Mouse (Mus musculus) yolk sac, embryonic 10.5 days (tissue): ENCODE data around the gene Smyd3.
A peak's percentile ranks its signal among the peaks of the same experiment; 100 is the strongest.

ENCODE experiments used
- DNase-seq: peaks from one replicate; pipeline ENCODE4 v3.0.0-alpha.2; 2017; ENCODE audit warnings: low spot score

The Smyd3 gene

GRCm38 (mm10) chr1:179458987-179459368 lies 58.9 kb downstream of the Smyd3 start:
- DNase-seq, result no peak

DNA sequence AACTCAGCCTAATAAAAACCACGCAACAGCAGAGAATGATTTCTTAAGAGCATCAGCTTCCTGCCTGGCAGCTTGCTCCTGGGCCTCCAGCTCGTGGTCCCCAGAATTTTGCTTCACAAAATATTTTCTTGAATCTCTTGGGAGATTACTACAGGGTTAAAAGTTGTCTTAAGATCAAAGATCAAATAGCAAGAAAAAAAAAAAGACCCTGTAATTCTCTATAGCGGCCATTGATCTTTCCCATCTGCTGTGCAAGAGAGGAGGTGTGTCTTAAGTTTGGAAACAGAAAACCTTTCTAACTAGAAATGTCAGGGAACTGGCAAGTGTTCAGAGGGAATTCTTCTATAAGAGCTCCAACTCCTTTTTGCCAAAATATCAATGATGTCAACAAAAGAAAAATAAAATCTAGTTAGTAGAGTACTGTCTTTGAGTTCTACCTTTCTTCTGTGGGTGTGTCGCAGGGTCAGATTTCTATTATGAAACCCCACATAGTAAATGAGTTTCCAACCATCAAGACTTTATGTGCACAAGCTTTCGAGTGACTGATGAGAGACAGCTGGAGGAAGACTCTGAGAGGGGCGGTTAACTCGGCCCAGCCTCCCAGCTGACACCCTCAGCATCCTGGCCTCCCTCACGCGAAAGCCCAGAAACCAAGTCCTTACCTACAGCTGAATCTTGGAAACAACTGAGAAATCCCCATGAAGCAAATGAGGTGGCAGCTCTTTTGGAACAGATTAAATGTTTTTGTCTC lies 59.4 kb downstream of the Smyd3 start:
- DNase-seq, result no peak

GRCm38 (mm10) chr1:179454600-179454999 lies 63.2 kb downstream of the Smyd3 start:
- DNase-seq, result peak; percentile 46

- no peak for DNase-seq
Observed at GRCm38 (mm10) chr1:179451211-179451610, 66.6 kb downstream of the Smyd3 start.

DNA sequence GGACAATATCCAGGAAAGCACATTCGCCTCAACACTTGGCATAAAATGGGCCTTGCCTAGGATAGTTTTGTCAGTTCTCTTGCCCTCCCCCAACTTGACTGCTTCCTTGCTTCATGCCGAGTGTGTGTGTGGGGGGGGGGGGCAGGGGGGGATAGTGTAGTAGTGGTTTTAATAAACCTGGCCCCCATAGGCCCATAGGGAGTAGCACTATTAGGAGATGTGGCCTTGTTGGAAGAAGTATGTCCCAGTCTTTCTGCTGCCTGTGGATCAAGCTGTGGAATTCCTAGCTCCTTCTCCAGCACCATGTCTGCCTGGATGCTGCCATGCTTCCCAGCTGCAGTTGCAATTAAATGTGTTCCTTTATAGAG lies 71.0 kb downstream of the Smyd3 start:
- no peak for DNase-seq

GRCm38 (mm10) chr1:179446127-179446844 lies 71.6 kb downstream of the Smyd3 start:
- no peak for DNase-seq

- DNase-seq, result no peak
Observed at GRCm38 (mm10) chr1:179443835-179444234, 74.0 kb downstream of the Smyd3 start.

DNA sequence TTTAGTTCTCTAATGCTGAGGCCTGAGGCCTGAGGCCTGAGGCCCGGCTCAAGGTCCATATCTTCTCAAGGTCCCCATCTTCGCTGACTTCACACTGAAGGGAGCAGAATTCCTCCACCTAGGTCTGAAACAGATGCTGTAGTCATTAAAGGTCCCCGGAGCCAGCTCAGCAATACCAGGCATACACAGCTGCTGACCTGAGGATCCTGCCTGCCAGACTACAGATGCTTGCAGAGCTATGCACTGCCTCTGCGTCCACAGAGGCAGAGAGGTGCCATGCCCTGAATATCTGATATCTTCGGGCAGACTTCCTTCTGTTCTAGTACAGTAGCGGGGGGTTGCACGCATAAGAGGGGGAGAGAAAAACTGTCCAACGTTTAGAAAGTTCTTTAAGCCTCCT lies 74.4 kb downstream of the Smyd3 start:
- DNase-seq, result no peak

GRCm38 (mm10) chr1:179436596-179436995 lies 81.2 kb downstream of the Smyd3 start:
- DNase-seq, result no peak

DNA sequence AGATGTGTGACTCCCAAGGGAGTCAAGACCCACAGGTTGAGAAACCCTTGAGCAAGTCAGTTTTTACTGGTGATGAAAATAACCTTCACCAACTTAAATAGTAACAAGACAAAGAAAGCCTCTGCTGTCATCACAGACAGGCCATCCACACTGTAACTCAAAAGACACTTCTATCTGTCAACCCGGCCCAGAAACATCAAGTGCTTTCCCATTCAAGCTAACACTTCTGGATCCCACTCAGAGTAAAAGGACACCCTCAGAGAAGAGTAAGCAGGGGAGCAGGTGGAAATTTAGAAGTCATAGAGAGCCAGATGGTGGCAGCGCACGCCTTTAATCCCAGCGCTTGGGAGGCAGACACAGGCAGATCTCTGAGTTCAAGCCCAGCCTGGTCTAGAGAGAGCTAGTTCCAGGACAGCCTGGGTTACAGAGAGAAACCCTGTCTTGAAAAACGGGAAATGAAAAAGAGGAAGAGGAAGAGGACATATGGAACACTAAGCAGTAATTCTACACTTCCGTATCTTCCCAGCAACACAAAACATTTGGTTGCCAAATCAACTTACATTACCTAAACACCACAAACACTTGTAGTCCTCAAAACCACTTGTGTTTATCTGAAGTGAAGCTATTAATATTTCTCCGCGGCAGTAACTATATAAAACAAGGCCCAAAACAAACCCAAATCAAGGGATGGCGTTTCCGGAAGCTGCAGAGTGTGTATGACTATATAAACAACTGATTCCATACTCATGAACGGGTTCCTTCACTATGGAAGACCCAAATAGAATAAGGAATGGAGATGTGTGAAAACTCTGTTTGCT lies 83.2 kb downstream of the Smyd3 start:
- DNase-seq, result no peak

DNA sequence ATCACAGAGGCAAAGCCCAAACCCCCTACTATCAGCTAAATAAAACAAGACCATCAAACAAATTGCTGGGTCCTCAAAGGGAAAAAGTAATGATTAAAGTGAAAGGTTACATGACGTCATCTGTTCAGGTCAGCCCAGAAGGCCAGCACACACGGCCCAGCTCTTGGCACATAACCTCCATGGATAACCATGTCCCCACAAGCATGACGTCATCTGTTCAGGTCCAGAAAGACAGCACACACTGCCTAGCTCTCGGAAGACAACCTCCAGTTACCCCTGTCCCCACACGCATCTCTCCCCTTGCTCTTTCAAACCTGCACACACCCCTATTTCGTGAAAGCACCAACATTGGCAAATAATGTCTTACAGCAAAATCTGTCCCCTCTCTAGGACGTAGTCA lies 84.0 kb downstream of the Smyd3 start:
- no peak for DNase-seq

DNA sequence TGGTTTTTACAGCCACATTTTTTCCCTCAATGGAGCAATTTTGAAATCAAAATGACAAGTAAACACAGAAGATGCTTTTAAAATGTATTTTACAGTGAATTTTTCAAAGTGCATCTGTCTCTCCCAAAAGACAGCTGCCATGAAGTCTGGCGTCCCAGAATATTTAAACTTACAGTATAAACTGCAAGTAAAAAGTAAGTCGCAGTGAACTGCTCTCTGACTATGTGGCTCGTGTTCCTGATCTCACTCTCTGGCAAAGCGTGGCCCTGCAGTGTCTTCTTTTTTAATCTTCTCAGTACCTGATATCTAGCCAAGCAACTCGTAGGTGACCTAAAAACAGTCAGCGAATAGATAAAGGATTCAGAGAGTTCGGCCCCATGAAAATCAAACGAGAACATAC lies 84.5 kb downstream of the Smyd3 start:
- DNase-seq, result no peak

DNA sequence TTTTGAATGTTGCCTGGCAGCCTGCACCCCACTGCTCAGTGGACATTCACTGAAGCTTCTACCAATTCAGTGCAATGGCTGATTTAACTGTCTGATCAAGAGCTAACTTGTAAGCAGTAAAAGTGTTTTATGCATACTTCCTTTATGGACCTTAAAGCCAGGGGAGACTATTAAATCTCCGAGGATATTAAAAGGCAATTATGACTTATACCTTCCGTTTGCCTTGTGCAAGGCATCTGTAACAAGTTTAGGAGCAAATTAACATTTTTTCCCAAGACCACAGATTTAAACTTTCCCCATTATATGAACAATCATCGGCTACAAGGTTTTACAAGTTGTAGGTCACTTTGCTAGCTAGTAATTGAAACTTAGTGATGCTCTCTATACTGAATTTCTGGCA lies 87.8 kb downstream of the Smyd3 start:
- no peak for DNase-seq

DNA sequence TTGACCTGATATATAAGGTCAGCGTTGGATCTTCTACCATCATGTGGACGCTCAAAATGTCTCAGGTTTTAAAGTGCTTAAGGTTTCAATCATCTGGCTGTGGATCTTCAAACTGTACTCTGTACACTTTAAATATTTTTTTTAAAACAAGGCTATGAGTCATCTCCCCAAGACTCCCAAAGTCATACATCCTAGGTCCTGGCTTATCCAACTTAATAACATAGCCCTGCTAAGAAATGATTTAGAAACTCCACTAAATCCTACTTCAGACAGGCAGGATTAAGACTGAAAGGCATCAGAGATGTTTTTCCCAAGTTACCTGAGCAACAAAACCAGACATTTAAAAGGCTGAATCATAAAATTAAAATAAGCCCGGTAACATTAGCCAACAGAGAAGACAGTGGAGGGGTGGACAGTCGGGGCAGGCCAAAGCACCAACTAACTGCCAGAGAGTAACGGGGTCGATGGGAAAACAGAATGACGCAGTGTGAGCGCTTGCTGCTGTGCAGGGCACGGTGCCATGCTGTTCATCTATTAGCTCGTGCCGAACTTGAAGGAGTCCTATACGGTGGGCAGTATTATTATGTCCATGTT lies 92.9 kb downstream of the Smyd3 start:
- no peak for DNase-seq

DNA sequence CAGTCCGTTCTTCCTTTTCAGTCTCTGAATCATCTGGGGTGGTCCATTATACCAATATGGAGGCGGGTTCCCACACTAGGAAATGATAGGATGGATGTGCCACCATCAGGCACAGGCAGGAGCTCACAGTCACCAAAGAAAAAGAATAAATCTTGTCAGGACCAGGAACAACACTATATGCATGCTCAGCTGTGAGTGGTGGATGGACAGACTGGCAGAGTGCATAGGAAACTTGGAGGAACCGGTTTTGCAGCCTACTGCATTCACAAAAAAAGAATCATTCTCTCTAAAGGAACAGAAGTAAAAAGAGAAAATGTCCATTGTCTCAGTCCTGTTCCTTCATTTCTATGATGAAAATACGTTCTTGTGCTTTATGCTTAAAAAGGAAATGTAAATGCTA lies 98.8 kb downstream of the Smyd3 start:
- DNase-seq, result no peak

DNA sequence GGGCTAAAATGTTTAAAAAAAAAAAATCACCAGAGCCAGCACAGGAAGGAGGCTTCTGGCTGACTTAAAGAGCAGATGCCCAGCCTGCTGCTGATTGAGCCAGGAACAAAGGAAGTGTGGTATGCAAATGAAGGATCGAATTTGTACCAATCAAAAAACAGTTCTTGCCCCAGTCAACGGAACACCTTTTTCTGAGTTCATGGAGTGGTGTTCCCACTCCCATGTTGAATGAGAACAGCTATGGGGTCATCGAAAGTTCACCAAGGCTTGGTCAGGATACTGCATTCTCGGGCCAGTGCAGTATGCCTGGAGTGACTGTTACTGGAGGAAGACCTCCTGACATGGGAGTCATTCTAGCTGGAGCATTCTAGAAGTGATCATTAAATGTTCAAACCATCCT lies 109.8 kb downstream of the Smyd3 start:
- no peak for DNase-seq

DNA sequence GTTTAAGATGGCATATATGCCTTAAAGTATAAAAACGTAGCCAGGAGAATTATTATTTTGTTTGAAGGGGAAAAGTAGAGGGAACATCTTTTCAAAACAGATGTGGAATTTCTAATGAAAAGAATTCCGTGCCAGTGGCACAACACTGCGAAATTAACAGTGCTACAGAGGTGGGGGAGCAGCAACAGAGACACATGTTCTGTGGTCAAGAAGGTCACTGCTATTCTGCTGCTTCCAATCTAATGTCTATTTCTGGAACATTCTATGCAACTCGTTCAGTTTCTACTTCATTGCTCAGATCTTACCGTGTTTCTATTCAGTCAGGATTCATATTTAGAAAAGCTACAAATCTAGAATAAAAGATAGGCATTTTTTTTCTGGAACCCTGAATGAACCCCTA lies 117.0 kb downstream of the Smyd3 start:
- no peak for DNase-seq

- DNase-seq, result no peak
Observed at GRCm38 (mm10) chr1:179398639-179399038, 119.2 kb downstream of the Smyd3 start.

DNA sequence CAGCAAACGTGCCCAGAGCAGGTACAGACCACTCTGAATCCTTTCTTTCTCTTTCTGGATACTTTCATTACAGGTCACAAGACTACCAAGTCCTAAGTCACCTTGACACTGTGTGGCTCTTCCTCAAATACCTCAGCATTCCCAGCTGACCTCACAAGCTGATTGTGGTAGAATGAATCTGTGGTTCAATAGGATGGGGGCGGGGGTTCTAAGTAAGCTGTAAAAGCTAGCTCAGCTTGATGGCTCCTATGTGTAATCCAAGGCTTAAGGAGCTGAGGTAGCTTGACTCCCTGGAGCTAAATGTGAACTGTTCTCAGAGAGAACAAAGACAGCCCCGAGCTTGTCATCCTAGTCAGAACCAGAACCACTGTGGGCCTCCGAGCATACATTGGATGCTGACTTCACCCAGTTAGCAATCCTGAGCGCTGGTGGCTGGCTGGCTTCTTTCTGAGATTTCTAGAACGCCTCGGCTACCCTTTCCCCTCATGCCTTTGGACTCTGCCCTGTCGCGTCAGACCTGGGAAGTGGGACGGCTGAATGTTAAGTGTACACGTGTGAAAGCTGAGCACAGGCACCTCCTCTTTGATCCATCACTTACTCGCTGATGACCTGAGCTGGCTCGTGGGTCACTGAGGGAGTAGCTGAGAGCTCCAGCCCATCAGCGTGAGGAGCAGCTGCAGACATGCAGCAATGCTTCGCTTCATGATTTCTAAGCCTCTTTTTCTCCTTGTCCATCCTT lies 131.4 kb downstream of the Smyd3 start:
- DNase-seq, result peak; percentile 71

DNA sequence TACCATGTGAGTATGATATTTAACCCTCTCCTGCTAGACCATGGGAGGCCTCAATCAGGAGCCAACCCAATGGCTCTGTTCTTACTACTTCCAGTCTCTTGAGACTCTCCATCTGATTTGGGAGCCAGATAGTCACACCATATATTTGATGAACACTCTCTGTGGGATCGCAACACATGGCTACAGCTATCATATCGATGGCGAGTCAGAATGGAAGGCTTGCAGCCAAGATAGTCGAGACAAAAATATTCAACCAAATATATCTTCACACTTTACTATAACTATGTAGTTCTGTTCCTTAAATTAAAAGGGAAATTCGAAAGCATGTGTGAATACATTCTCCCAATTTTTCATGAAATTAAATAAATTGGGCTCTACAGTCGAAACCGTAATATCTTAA lies 132.2 kb downstream of the Smyd3 start:
- no peak for DNase-seq

DNA sequence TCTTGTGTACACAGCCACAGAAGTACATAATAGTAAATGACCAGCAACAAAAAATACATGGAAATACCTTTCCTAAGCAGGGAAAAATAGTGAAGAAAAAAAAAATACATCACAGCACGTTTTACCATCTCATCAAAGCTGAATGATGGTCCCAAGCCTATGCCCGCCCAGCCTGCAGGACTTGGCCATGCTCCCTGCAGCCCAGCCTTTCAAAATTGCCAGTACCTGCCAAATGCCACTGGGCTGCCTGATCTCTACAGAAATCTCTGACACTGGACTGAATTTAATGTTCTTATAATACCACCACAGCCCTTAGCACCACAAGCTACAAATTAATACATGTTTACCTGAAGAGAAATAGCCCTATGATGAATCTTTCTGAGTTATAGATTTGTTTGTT lies 133.5 kb downstream of the Smyd3 start:
- DNase-seq, result no peak

DNA sequence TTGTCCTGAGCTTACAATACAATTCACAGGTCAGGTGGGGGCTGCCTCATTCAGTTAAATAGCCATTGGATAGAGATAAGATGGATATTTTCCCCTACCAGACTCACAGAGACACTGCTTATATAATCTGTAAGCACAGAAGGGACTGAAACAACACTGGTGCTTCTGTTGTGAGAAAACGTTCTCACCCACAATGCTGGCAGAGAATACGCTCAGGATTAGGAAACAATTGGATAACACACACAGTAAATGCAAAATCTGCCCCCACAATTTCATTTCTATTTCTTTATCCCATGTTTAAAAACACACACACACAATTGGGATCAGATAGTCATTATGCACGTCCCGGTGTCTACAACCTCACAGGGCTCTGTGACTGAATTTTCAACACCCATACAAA lies 139.7 kb downstream of the Smyd3 start:
- no peak for DNase-seq
